Mouse (Mus musculus) lung, postnatal 36 days (tissue): ENCODE data around the gene Tlx1.

Experiments used
- DNase-seq: peaks from one replicate; pipeline ENCODE4 v3.0.0; 2022; ENCODE audit warnings: mixed read lengths

The Tlx1 gene

DNA sequence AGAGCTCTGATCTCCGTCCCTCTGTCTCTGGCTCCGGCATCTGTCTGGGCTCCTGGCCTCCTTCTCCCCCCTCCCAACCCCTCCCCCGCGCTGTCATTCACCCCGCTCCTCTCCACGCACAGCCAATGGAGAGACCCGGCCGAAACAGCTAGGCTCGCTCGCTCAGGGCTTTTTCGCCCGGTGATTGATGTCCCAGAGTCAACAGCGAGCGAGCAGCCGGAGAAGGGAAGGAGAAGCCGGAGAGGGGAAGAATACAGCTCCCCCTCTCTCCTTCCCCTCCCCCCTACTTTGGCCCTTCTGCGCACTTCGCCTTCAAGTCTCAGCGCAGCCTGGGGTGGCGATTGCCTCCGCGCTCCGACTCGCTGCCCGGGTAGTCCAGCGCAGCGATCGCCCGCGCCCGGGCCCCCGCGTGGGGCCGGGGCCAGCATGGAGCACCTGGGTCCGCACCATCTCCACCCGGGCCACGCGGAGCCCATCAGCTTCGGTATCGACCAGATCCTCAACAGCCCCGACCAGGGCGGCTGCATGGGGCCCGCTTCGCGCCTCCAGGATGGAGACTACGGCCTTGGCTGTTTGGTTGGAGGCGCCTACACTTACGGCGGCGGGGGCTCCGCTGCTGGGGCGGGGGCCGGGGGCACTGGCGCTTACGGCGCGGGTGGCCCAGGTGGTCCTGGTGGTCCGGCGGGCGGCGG is at the start of gene Tlx1:
Gene Tlx1, plus strand, starts transcription at position 191 of the 692 bp plus-strand sequence.
- no peak for DNase-seq

- no peak for DNase-seq
Observed at GRCm38 (mm10) chr19:45105591-45105990, 44.9 kb upstream of the Tlx1 start.

- DNase-seq = no peak
Observed at GRCm38 (mm10) chr19:45106689-45107088, 43.8 kb upstream of the Tlx1 start.

DNA sequence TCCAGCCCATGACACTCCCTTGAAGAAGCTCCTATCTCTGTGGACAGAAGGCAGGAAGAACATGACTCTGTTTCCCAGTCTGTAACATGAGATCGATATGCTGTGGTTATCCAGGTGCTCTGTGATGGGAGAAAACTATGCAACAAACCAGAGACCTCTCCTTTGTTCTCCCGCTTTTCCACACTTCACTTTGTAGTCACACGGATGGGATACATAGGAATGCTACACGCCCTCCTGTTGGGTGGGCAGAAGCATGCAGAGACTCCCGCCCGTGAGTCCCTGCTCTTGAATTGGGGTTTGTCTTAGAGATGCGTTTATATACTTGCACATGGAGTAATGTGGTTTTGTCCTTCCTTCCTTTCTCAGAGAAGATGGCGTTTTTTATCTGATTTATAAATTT is 39.8 kb upstream of the Tlx1 start:
- no peak for DNase-seq

- no peak for DNase-seq
Observed at GRCm38 (mm10) chr19:45112444-45112843, 38.0 kb upstream of the Tlx1 start.

DNA sequence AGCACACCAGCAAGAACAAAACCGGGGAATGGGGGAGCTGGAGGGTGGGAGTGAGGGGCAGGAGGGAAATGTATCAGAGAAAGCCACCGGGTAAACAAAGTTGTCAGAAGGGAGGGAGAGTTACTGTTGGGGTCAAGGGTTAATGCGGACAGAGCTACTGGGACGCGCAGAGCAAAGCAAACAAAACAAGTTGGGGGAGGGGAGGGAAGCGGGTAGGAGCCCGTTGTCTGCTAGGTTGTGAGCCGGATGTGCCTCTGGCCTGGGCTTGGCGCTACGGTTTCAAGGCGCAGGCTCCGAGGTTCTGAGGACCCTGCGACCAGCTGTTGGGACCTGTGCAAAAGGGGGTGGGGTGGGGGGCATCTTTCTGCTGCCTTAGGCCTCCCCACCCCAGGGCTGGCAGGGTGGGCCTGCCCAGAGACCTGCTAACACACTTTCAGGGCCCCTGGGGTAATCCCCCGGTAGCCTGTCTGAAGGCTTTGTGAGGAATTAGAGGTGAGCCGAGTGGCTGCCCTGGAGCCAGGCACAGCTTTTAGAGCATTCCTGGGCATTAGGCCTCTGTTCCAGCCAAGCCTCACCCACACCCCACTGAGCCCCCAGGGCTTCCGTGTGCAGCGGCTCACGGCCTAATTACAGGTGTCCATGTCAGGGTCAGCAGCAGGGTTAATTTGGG is 36.6 kb upstream of the Tlx1 start:
- DNase-seq = no peak

- no peak for DNase-seq
Observed at GRCm38 (mm10) chr19:45114772-45115171, 35.7 kb upstream of the Tlx1 start.

GRCm38 (mm10) chr19:45116798-45117197 is 33.7 kb upstream of the Tlx1 start:
- peak; percentile 63 for DNase-seq

GRCm38 (mm10) chr19:45131966-45132628 is 18.4 kb upstream of the Tlx1 start:
- DNase-seq = peak; percentile 1

GRCm38 (mm10) chr19:45142531-45142930 is 7.9 kb upstream of the Tlx1 start:
- no peak for DNase-seq

- no peak for DNase-seq
Observed at GRCm38 (mm10) chr19:45143214-45143895, 7.1 kb upstream of the Tlx1 start.

DNA sequence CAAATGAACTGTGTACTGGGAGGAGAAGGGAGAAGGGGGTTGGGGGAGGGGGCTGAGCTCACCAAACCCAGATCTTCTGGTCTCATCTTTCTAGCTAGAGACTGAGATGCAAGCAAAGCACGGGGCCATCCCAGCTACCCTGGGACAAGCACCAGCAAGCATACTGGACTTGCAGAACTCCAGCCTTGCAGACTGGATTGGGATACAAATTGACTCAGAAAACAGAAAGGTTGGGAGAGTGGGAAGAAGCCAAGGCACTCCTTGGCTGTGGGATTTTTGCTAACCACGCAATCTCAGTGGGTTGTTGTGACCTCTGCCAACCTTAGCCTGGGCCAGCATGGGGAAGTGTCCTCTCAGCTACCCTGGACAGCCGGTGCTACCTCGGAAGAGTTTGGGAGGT is 3.4 kb upstream of the Tlx1 start:
- DNase-seq = no peak

DNA sequence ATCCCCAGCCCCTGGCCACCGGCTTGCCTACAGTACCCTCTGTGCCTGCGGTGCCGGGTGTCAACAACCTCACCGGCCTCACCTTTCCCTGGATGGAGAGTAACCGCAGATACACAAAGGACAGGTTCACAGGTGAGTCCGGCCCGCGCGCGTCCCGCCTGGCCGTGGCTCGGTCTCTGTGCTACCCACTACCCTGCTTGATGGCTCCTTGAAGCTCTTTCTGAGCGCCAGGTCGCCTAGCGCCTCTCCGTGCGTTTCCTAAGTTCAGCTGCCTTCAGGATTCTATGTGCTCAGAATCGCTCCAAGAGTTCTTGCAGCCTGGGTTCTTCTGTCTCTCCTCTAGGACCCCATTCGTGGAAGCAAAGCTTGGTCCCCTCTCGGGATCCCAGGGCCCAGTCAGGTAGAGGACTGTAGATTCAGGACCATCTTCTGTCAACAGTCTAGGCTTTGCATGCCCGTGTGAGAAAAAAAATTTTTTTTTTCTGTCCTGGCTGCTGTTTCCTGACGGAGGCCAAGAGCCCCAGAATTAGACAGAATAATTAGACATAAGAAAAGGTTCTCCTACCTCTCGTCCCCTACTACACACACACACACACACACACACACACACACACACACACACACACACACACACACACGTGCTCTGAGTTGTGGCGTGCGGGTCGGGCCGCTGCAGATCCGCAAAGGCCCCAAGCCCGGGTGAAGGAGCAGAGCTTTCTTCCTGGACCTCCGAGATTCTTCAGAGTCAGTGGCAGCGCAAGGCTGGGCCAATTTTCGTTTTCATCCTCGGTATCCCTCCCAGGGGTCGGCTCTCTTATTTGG is 1.1 kb downstream of the Tlx1 start:
- no peak for DNase-seq

DNA sequence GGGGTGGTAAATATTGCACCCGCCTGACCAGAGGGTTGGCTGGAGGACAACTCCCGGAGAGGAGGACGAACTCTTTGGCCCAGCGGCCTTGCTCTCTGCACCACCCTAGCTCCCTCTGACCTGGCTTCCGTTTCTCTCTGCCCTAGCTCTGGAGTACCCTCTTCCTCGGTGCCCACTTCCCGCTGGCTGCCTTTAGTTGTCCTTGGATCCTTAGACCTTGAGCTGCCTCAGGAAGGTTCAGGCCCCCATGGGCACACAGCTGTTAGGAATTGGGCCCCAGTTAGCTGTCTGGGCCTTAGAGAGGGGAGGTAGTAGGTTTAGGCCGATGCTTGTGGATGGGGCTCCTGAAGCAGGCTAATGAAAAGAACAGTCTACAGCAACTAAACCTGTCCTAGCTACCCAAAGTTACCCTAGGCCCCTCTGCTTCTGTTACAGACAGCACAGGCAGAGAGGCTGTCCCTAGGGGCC is 1.7 kb downstream of the Tlx1 start:
- no peak for DNase-seq

- DNase-seq = no peak
Observed at GRCm38 (mm10) chr19:45153311-45154058, 3.0 kb downstream of the Tlx1 start.

DNA sequence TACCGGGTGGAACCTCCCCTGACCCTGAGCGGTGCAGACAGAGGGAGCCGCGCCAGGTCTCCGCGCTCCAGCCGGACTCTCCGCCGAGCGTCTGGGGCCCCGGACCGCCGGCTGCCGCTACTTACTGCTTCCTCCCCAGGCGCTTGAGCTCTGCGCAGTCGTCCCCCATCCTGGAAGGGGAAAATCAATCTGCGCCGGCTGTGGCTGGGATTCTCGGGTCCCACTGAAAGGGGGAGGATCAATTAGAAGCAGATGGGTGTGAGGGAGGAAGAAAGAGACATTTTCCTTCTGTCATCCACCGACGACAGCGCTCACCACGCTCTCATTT is 3.5 kb downstream of the Tlx1 start:
- DNase-seq = no peak

DNA sequence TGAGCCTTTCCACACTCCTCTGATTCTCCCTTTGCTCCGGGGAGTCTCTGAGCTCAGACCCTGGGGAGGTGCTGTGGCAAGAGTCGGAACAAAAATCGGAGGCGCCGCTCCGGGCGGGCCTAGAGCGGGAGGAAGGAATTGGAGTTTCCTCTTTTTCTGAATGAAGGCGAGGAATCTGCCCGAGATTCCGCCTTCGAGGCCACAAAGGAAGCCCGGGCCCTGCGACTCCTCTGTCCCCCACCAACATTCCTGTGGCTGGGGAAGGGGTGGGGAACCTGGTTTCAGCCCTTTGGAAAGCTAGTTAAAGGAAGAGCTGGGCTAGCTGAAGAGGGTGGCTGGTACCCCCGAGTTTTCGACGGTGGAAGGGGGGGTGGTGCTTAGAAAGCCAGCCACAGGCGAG is 4.0 kb downstream of the Tlx1 start:
- DNase-seq = no peak

DNA sequence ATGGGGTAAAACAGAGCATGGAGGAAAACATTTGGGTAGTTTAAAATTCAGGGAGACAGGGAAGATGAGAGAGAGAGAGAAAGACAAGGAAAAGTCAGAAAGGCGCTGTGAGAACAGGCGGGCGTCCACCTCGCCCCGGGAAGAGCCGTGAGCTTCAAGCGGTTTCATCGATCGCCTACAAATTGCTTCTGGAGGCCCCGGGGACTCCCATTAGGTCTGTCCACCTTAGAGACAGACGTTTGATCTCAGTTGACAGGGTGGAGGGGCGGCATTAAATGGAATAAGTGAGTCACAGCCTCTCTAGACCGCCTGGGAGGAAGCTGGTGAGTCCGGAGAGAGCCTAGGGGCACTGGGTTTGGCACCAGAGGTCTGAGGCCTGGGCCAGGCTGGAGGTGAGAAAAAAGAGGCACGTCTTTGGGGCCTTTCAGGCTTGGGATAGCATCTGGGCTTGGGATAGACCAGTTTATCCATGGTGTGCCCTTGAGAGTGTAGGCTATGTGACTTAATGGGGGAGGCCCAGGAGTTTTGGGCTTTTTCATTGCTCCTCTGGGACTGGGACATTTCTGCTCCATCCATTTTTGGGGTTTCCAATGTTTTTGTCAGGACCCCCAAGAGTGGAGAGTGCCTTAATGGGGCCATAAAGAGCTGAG is 4.8 kb downstream of the Tlx1 start:
- no peak for DNase-seq

DNA sequence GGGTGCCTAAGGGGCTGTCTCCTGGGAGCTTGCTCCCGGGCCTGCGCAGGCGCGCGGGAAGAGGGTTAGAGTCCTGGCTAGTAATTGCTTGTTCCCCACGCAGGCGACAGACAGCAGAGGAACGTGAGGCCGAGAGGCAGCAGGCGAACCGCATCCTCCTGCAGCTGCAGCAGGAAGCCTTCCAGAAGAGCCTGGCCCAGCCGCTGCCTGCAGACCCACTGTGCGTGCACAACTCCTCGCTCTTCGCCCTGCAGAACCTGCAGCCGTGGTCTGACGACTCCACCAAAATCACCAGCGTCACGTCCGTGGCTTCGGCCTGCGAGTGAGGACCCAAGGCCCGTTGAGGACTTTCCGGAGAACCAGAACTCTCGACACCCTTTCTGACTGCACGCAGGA is 5.3 kb downstream of the Tlx1 start:
- DNase-seq = no peak

DNA sequence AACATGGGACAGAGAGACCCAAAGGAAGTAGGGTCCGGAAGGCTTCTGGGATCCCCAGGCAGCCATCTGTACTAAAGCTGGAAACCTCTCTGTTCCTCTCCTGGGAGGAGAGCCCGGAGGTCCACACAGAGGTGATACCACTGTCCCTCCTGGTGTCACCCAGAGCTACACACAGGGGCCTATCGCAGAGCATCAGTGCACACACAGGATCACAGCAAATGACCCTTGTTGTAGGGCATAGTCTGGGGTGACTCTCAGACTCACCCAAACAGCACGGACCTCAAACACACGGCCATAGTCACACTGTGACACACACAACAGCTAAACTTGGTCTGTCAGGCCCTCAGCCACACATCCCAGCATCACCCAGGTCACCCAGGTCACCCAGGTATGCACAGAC is 5.9 kb downstream of the Tlx1 start:
- DNase-seq = no peak

DNA sequence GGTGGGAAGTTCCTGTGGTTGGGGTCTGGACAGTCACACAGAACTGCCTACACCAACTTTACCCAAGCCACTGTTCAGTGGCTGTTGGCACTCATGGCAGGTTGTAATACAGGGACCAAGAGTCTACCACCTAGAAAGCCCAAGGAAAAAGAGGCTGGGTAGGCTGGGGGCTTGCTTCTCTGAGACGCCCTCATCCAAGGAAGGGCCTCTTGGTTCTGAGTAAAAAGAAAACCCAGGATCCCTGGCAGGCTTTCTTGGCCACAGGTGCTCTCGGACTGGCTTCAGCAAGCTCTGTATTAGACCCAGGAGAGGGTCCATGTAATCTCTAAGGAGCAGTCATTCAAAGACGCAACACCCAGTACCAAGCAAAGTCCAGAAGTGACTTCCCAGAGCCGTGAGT is 7.7 kb downstream of the Tlx1 start:
- DNase-seq = no peak
